Comparison of ENCODE assay signal across 11 mouse cellular contexts in the genomic region with DNA sequence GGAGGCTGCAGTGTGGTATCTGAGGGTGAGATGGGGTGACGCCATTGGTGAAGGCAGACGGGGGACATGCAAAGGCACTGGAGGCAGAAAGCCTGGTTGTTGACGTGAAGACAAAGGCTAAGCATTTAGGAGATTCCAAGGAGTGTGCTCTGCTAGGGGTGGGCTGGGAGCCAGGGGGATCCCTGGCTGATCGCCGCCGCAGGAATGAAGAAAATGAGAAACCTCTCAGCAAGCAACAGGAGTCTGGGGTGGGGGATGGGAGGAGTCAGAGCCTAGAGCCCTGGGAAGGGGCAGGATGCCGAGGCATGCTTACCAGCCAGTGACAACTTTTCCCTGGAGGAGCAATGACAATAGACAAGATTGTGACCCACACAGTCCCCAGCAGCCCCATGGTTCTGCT. TPM values are rescaled to one million over a fixed set of nuclear protein-coding genes. Genes with fewer than 3 reads are reported as not detected.
DNase-seq lines count a peak whose midpoint lies in the region; ATAC-seq and TF ChIP-seq lines count a peak whose summit lies in the region.
"Had no signal": no experiment of that assay in that cellular context is flagged by ENCODE, and none has a peak within 500 bp of the region (broad histone marks: within the 10 kb centered on the region; RNA-seq: fewer than 3 reads in every experiment).

No protein-coding gene starts in this region.

- H3K4me2 ChIP-seq in hindbrain, postnatal 0 days (ENCODE audit: low read depth, low read length) = no peak overlapping the region
- H3K4me2 ChIP-seq in hindbrain, embryonic 12.5 days (replicated peaks) = no peak overlapping the region
- H3K4me2 ChIP-seq in heart, postnatal 0 days (ENCODE audit: low read depth, low read length) = no peak overlapping the region

- 0 out of 2 replicates have a peak, but pooled peaks have one; percentile 28 for ATAC-seq in hindbrain, postnatal 0 days
- ATAC-seq in hindbrain, embryonic 12.5 days (ENCODE audit: low FRiP score) = no peak
- no peak for ATAC-seq in heart, postnatal 0 days (ENCODE audit: insufficient read depth, low read depth)
- ATAC-seq: inflammation-experienced regulatory T-cells, adult 6 months; Patski had no signal

- no peak overlapping the region for H3K27ac ChIP-seq in hindbrain, postnatal 0 days
- no peak overlapping the region for H3K27ac ChIP-seq in hindbrain, embryonic 12.5 days
- peak overlapping the region; percentile 85 for H3K27ac ChIP-seq in heart, postnatal 0 days (ENCODE audit: low read depth)
- H3K27ac ChIP-seq: liver, embryonic 13.5 days had no signal

- no peaks in the 10 kb centered on the region for H3K4me1 ChIP-seq in hindbrain, postnatal 0 days (ENCODE audit: insufficient read depth, low read length)
- peaks cover 27% of the 10 kb centered on the region for H3K4me1 ChIP-seq in hindbrain, embryonic 12.5 days
- peaks cover 51% of the 10 kb centered on the region for H3K4me1 ChIP-seq in heart, postnatal 0 days (ENCODE audit: control insufficient read depth, insufficient read depth)

- peak; percentile 23 for DNase-seq in hindbrain, postnatal 0 days (ENCODE audit: low spot score)
- DNase-seq in ovary, postnatal 36 days (ENCODE audit: low spot score) = peak; percentile 28
- DNase-seq in ovary, adult 18-20 months (ENCODE audit: low spot score) = no peak
- DNase-seq in heart, postnatal 0 days (ENCODE audit: low spot score) = no peak
- peak; percentile 34 for DNase-seq in lung, postnatal 36 days
- DNase-seq in layer of hippocampus, postnatal 14 days (ENCODE audit: low spot score in 2 of 2) = no peak
- DNase-seq in thymus, postnatal 0 days (ENCODE audit: low spot score) = no peak
- DNase-seq: liver, embryonic 13.5 days had no signal

- no peaks in the 10 kb centered on the region for H3K27me3 ChIP-seq in hindbrain, postnatal 0 days (ENCODE audit: insufficient read depth, low read length)
- H3K27me3 ChIP-seq in hindbrain, embryonic 12.5 days = no peaks in the 10 kb centered on the region
- no peaks in the 10 kb centered on the region for H3K27me3 ChIP-seq in heart, postnatal 0 days (ENCODE audit: control insufficient read depth, insufficient read depth, low read length)
- H3K27me3 ChIP-seq: Patski had no signal

- no peaks in the 10 kb centered on the region for H3K9me3 ChIP-seq in hindbrain, postnatal 0 days (ENCODE audit: low read length)
- H3K9me3 ChIP-seq in hindbrain, embryonic 12.5 days (replicated peaks) = no peaks in the 10 kb centered on the region
- H3K9me3 ChIP-seq in heart, postnatal 0 days (replicated peaks; ENCODE audit: control insufficient read depth, low read length) = no peaks in the 10 kb centered on the region
- H3K9me3 ChIP-seq: liver, embryonic 13.5 days had no signal

- H3K9ac ChIP-seq in hindbrain, postnatal 0 days (replicated peaks; ENCODE audit: low read length) = no peak overlapping the region
- H3K9ac ChIP-seq in hindbrain, embryonic 12.5 days = no peak overlapping the region
- H3K9ac ChIP-seq in heart, postnatal 0 days (replicated peaks; ENCODE audit: low read depth, low read length) = no peak overlapping the region
- H3K9ac ChIP-seq: liver, embryonic 13.5 days had no signal

- TF ChIP-seq CTCF in hindbrain, postnatal 0 days (IDR thresholded peaks at IDR 0.05; ENCODE audit: low read depth) = no peak
- no peak for TF ChIP-seq CTCF in heart, postnatal 0 days (IDR thresholded peaks at IDR 0.05; ENCODE audit: low read depth)

- no peak overlapping the region for H3K4me3 ChIP-seq in hindbrain, postnatal 0 days (ENCODE audit: low read length)
- no peak overlapping the region for H3K4me3 ChIP-seq in hindbrain, embryonic 12.5 days
- no peak overlapping the region for H3K4me3 ChIP-seq in heart, postnatal 0 days (ENCODE audit: low read depth, low read length)
- H3K4me3 ChIP-seq: liver, embryonic 13.5 days had no signal

- H3K36me3 ChIP-seq in hindbrain, postnatal 0 days (ENCODE audit: insufficient read depth, low read length) = no peaks in the 10 kb centered on the region
- no peaks in the 10 kb centered on the region for H3K36me3 ChIP-seq in hindbrain, embryonic 12.5 days
- no peaks in the 10 kb centered on the region for H3K36me3 ChIP-seq in heart, postnatal 0 days (replicated peaks; ENCODE audit: control insufficient read depth, insufficient read depth, low read length)
- H3K36me3 ChIP-seq: liver, embryonic 13.5 days had no signal

- TF ChIP-seq EP300 in heart, postnatal 0 days (IDR thresholded peaks at IDR 0.05; ENCODE audit: low read depth) = no peak

- 17% methylated on average over 7 of the region's 7 CpGs for WGBS in hindbrain, postnatal 0 days
- 25% methylated on average over 7 of the region's 7 CpGs for WGBS in hindbrain, embryonic 12.5 days
- WGBS in heart, postnatal 0 days = 14% methylated on average over 7 of the region's 7 CpGs

RNA-seq across cellular contexts. Expression of a gene that starts 30.6 kb away (rescaled TPM):
- 0.22 and 0.58 TPM in 2 replicates for total RNA-seq in hindbrain, postnatal 0 days (2014; rRNA removed)
- 0.11 and 0.23 TPM in 2 replicates for polyA plus RNA-seq in hindbrain, postnatal 0 days (2015; fragmentation: Nextera tagmentation; extraction: Ambion mirVana)
- polyA plus RNA-seq in hindbrain, embryonic 12.5 days (2016; fragmentation: Nextera tagmentation; extraction: Ambion mirVana) = 0.42 and 0.65 TPM in 2 replicates
- 1.9 and 2.4 TPM in 2 replicates for total RNA-seq in heart, postnatal 0 days (2014; rRNA removed; ENCODE audit: low replicate concordance)
- polyA plus RNA-seq in heart, postnatal 0 days (2015; fragmentation: Nextera tagmentation; extraction: Ambion mirVana) = 0.77 and 1.0 TPM in 2 replicates
- under 1 TPM; 0.19 to 0.37 TPM for total RNA-seq in layer of hippocampus, postnatal 14 days (2021)
- polyA plus RNA-seq in thymus, postnatal 0 days (2015; fragmentation: Nextera tagmentation; extraction: Ambion mirVana) = 0.24 and 0.29 TPM in 2 replicates
- polyA plus RNA-seq: inflammation-experienced regulatory T-cells, adult 6 months had no signal

Comparison
In these comparisons a context has a peak if more than half of its experiments do, and no peak if none do; other contexts are left out.
1. DNase-seq: peak in hindbrain, postnatal 0 days (single experiment), ovary, postnatal 36 days (single experiment) and lung, postnatal 36 days (single experiment); none in ovary, adult 18-20 months (single experiment), heart, postnatal 0 days (single experiment), layer of hippocampus, postnatal 14 days (0 of 2) and thymus, postnatal 0 days (single experiment).